Mouse (Mus musculus): ENCODE results near the gene Emc6. TPM values are rescaled to one million over a fixed set of nuclear protein-coding genes. Genes with fewer than 3 reads are reported as not detected.

Gene Emc6
- polyA plus RNA-seq, 1 experiment from 2014 or later, result 114 TPM

GRCm38 (mm10) chr11:73126495-73126894 is 50.3 kb downstream of the Emc6 start:
- H3K4me1 ChIP-seq (replicated peaks; ENCODE audit: control insufficient read depth, insufficient read depth, low read length), result peaks cover 3% of the 10 kb centered on the region; the same call in 1 of the 2 replicates
- H3K27me3 ChIP-seq (replicated peaks; ENCODE audit: control insufficient read depth, insufficient read depth, low read length), result no peaks in the 10 kb centered on the region
- H3K27ac ChIP-seq (ENCODE audit: low read depth, low read length), result no peak overlapping the region
- H3K36me3 ChIP-seq (ENCODE audit: control insufficient read depth, insufficient read depth), result no peaks in the 10 kb centered on the region
- H3K4me3 ChIP-seq (ENCODE audit: low read depth, low read length), result no peak overlapping the region
- no peaks in the 10 kb centered on the region for H3K9me3 ChIP-seq (ENCODE audit: control insufficient read depth)
- no peak overlapping the region for H3K4me2 ChIP-seq (replicated peaks; ENCODE audit: low read depth)
- no peak for TF ChIP-seq CTCF (IDR thresholded peaks at IDR 0.05; ENCODE audit: low read depth)
- 88% methylated on average over 6 of the region's 6 CpGs for WGBS
- ATAC-seq, result no peak
- H3K9ac ChIP-seq (ENCODE audit: low read depth, low read length), result no peak overlapping the region

Other genes with a start within 250 kb of the Emc6 start
- gene Atp2a3, start 215.9 kb downstream of the Emc6 start, polyA plus RNA-seq (2015; fragmentation: Nextera tagmentation; extraction: Ambion mirVana), result 16.2 and 16.7 TPM in 2 replicates
- gene P2rx1, start 177.9 kb downstream of the Emc6 start, polyA plus RNA-seq (2015; fragmentation: Nextera tagmentation; extraction: Ambion mirVana), result 3.4 and 4.1 TPM in 2 replicates
- 3.2 and 3.5 TPM in 2 replicates for gene Camkk1, start 158.0 kb downstream of the Emc6 start, polyA plus RNA-seq (2015; fragmentation: Nextera tagmentation; extraction: Ambion mirVana)
- gene Ncbp3, start 129.3 kb downstream of the Emc6 start, polyA plus RNA-seq (2015; fragmentation: Nextera tagmentation; extraction: Ambion mirVana), result 3.4 and 4.6 TPM in 2 replicates
- gene Itgae, start 86.5 kb downstream of the Emc6 start, polyA plus RNA-seq (2015; fragmentation: Nextera tagmentation; extraction: Ambion mirVana), result 0.30 and 0.31 TPM in 2 replicates
- 5.7 and 7.3 TPM in 2 replicates for gene Haspin, start 38.7 kb downstream of the Emc6 start, polyA plus RNA-seq (2015; fragmentation: Nextera tagmentation; extraction: Ambion mirVana)
- 0.04 and 0.08 TPM in 2 replicates for gene P2rx5, start 16.6 kb downstream of the Emc6 start, polyA plus RNA-seq (2015; fragmentation: Nextera tagmentation; extraction: Ambion mirVana)
- gene Tax1bp3, start within 50 bp of the Emc6 start, polyA plus RNA-seq (2015; fragmentation: Nextera tagmentation; extraction: Ambion mirVana), result 215 and 217 TPM in 2 replicates
- 46.8 and 53.2 TPM in 2 replicates for gene Ctns, start 22.0 kb upstream of the Emc6 start, polyA plus RNA-seq (2015; fragmentation: Nextera tagmentation; extraction: Ambion mirVana)
- gene Shpk, start 22.4 kb upstream of the Emc6 start, polyA plus RNA-seq (2015; fragmentation: Nextera tagmentation; extraction: Ambion mirVana), result 21.3 and 26.3 TPM in 2 replicates
- gene Trpv1, start 57.3 kb upstream of the Emc6 start, polyA plus RNA-seq (2015; fragmentation: Nextera tagmentation; extraction: Ambion mirVana), result 0.13 and 0.24 TPM in 2 replicates
- gene Trpv3, start 90.4 kb upstream of the Emc6 start, polyA plus RNA-seq (2015; fragmentation: Nextera tagmentation; extraction: Ambion mirVana), result 0.16 and 0.27 TPM in 2 replicates
- 8.4 and 13.5 TPM in 2 replicates for gene Aspa, start 152.6 kb upstream of the Emc6 start, polyA plus RNA-seq (2015; fragmentation: Nextera tagmentation; extraction: Ambion mirVana)
- gene Gm49340, start 152.7 kb upstream of the Emc6 start, polyA plus RNA-seq (2015; fragmentation: Nextera tagmentation; extraction: Ambion mirVana), result not detected in 2 replicates
- 0.14 and 0.16 TPM in 2 replicates for gene Spata22, start 152.7 kb upstream of the Emc6 start, polyA plus RNA-seq (2015; fragmentation: Nextera tagmentation; extraction: Ambion mirVana)
- gene Olfr20, start 173.7 kb upstream of the Emc6 start, polyA plus RNA-seq (2015; fragmentation: Nextera tagmentation; extraction: Ambion mirVana), result not detected in 2 replicates
- gene Olfr376, start 194.2 kb upstream of the Emc6 start, polyA plus RNA-seq (2015; fragmentation: Nextera tagmentation; extraction: Ambion mirVana), result not detected in 2 replicates
- gene Olfr1, start 222.6 kb upstream of the Emc6 start, polyA plus RNA-seq (2015; fragmentation: Nextera tagmentation; extraction: Ambion mirVana), result not detected in 2 replicates

Measured in intestine, postnatal 0 days (tissue).